Mouse (Mus musculus): ENCODE data around the gene Prop1. TPM values are rescaled to one million over a fixed set of nuclear protein-coding genes. Genes with fewer than 3 reads are reported as not detected.

The Prop1 gene
- polyA plus RNA-seq, 1 experiment from 2014 or later = not detected

- Histone ChIP-seq H3K27ac (replicated peaks) (no peak within 1 kb of the TSS), H3K27me3 (0 out of 2 replicates have a peak, but pooled peaks cover 3% of the 10 kb centered on the region), H3K4me3 (replicated peaks) (peak within 1 kb of the TSS; percentile 77), H3K36me3 (no peaks in the 10 kb centered on the region), H3K4me2 (replicated peaks) (peak within 1 kb of the TSS; percentile 90), H3K9me3 (replicated peaks) (no peaks in the 10 kb centered on the region), H3K4me1 (peaks cover 9% of the 10 kb centered on the region; the same call in 1 of the 2 replicates), H3K9ac (peak within 1 kb of the TSS; percentile 59)
- WGBS = 0% methylated on average over 18 of the region's 18 CpGs
- ATAC-seq (ENCODE audit: insufficient number of reproducible peaks, low FRiP score, low TSS enrichment, low read depth) = peak; percentile 92
These were observed 22.1 kb downstream of the Prop1 start, which contains the start of gene Zfp354b for GRCm38 (mm10) chr11:50931451-50931866. Zfp354b (minus strand) TSS chr11:50931633.

- H3K27me3 ChIP-seq = 0 out of 2 replicates have a peak, but pooled peaks cover 3% of the 10 kb centered on the region
- no peaks in the 10 kb centered on the region for H3K9me3 ChIP-seq (replicated peaks)
- H3K27ac ChIP-seq (replicated peaks) = no peak overlapping the region
- peak; percentile 66 for ATAC-seq (ENCODE audit: insufficient number of reproducible peaks, low FRiP score, low TSS enrichment, low read depth)
- 4% methylated on average over 16 of the region's 16 CpGs for WGBS
- peak overlapping the region; percentile 77 for H3K4me3 ChIP-seq (replicated peaks)
- H3K9ac ChIP-seq = peak overlapping the region; percentile 59
- H3K4me2 ChIP-seq (replicated peaks) = peak overlapping the region; percentile 90
- no peaks in the 10 kb centered on the region for H3K36me3 ChIP-seq
- H3K4me1 ChIP-seq = peaks cover 9% of the 10 kb centered on the region; the same call in 1 of the 2 replicates
These were observed 22.5 kb downstream of the Prop1 start for GRCm38 (mm10) chr11:50931021-50931420.

GRCm38 (mm10) chr11:50930469-50931014, 23.0 kb downstream of the Prop1 start:
- Histone ChIP-seq H3K4me3 (replicated peaks) (peak overlapping the region; percentile 77), H3K27ac (replicated peaks) (no peak overlapping the region), H3K9ac (peak overlapping the region; percentile 59), H3K4me2 (replicated peaks) (peak overlapping the region; percentile 90), H3K9me3 (replicated peaks) (no peaks in the 10 kb centered on the region), H3K4me1 (peaks cover 9% of the 10 kb centered on the region; the same call in 1 of the 2 replicates), H3K36me3 (no peaks in the 10 kb centered on the region), H3K27me3 (0 out of 2 replicates have a peak, but pooled peaks cover 3% of the 10 kb centered on the region)
- WGBS = 26% methylated on average over 14 of the region's 14 CpGs
- no peak for ATAC-seq (ENCODE audit: insufficient number of reproducible peaks, low FRiP score, low TSS enrichment, low read depth)

GRCm38 (mm10) chr11:50915671-50916320, 37.8 kb downstream of the Prop1 start, which contains the start of gene Zfp2:
Zfp2 (minus strand) TSS chr11:50916165.
- H3K4me2 ChIP-seq (replicated peaks) = peak within 1 kb of the TSS; percentile 52
- H3K27me3 ChIP-seq = no peaks in the 10 kb centered on the region
- peak within 1 kb of the TSS; percentile 73 for H3K9ac ChIP-seq
- peak; percentile 96 for ATAC-seq (ENCODE audit: insufficient number of reproducible peaks, low FRiP score, low TSS enrichment, low read depth)
- WGBS = 0% methylated on average over 47 of the region's 47 CpGs
- H3K27ac ChIP-seq (replicated peaks) = peak within 1 kb of the TSS; percentile 30; the same call in 1 of the 2 replicates
- no peaks in the 10 kb centered on the region for H3K9me3 ChIP-seq (replicated peaks)
- H3K36me3 ChIP-seq = peaks cover 22% of the 10 kb centered on the region
- peak within 1 kb of the TSS; percentile 89 for H3K4me3 ChIP-seq (replicated peaks)
- H3K4me1 ChIP-seq = no peaks in the 10 kb centered on the region

- WGBS = 94% methylated on average over 3 of the region's 3 CpGs
- Histone ChIP-seq H3K27me3 (no peaks in the 10 kb centered on the region), H3K4me2 (replicated peaks) (no peak overlapping the region), H3K9me3 (replicated peaks) (no peaks in the 10 kb centered on the region), H3K36me3 (peaks cover 36% of the 10 kb centered on the region), H3K9ac (no peak overlapping the region), H3K27ac (replicated peaks) (no peak overlapping the region), H3K4me1 (no peaks in the 10 kb centered on the region), H3K4me3 (replicated peaks) (no peak overlapping the region)
- ATAC-seq (ENCODE audit: insufficient number of reproducible peaks, low FRiP score, low TSS enrichment, low read depth) = no peak
These were observed 39.1 kb downstream of the Prop1 start for GRCm38 (mm10) chr11:50914461-50914860.

- H3K27ac ChIP-seq (replicated peaks) = no peak overlapping the region
- ATAC-seq (ENCODE audit: insufficient number of reproducible peaks, low FRiP score, low TSS enrichment, low read depth) = no peak
- 90% methylated on average over 1 of the region's 1 CpGs for WGBS
- H3K36me3 ChIP-seq = peaks cover 47% of the 10 kb centered on the region
- no peak overlapping the region for H3K4me3 ChIP-seq (replicated peaks)
- H3K4me1 ChIP-seq = no peaks in the 10 kb centered on the region
- no peaks in the 10 kb centered on the region for H3K27me3 ChIP-seq
- H3K4me2 ChIP-seq (replicated peaks) = no peak overlapping the region
- no peaks in the 10 kb centered on the region for H3K9me3 ChIP-seq (replicated peaks)
- H3K9ac ChIP-seq = no peak overlapping the region
These were observed 40.3 kb downstream of the Prop1 start for GRCm38 (mm10) chr11:50913301-50913700.

- H3K27ac ChIP-seq (replicated peaks) = no peak overlapping the region
- 90% methylated on average over 5 of the region's 5 CpGs for WGBS
- ATAC-seq (ENCODE audit: insufficient number of reproducible peaks, low FRiP score, low TSS enrichment, low read depth) = no peak
- no peaks in the 10 kb centered on the region for H3K27me3 ChIP-seq
- peaks cover 32% of the 10 kb centered on the region for H3K9me3 ChIP-seq (replicated peaks)
- H3K9ac ChIP-seq = no peak overlapping the region
- peaks cover 93% of the 10 kb centered on the region for H3K36me3 ChIP-seq
- no peak overlapping the region for H3K4me2 ChIP-seq (replicated peaks)
- no peak overlapping the region for H3K4me3 ChIP-seq (replicated peaks)
- no peaks in the 10 kb centered on the region for H3K4me1 ChIP-seq
These were observed 45.4 kb downstream of the Prop1 start for GRCm38 (mm10) chr11:50908136-50908535.

Other genes with a start within 250 kb of the Prop1 start
- 34.2 and 35.1 TPM in 2 replicates for gene Zfp354c, start 126.0 kb downstream of the Prop1 start, polyA plus RNA-seq (2015; fragmentation: Nextera tagmentation; extraction: Ambion mirVana)
- 0.81 and 0.95 TPM in 2 replicates for gene Zfp879, start 112.2 kb downstream of the Prop1 start, polyA plus RNA-seq (2015; fragmentation: Nextera tagmentation; extraction: Ambion mirVana)
- 0.33 and 0.39 TPM in 2 replicates for gene Grm6, start 103.1 kb downstream of the Prop1 start, polyA plus RNA-seq (2015; fragmentation: Nextera tagmentation; extraction: Ambion mirVana)
- gene Zfp454, start 66.1 kb downstream of the Prop1 start, polyA plus RNA-seq (2015; fragmentation: Nextera tagmentation; extraction: Ambion mirVana) = 7.0 and 7.6 TPM in 2 replicates
- 9.3 and 10.3 TPM in 2 replicates for gene Zfp2, start 37.6 kb downstream of the Prop1 start, polyA plus RNA-seq (2015; fragmentation: Nextera tagmentation; extraction: Ambion mirVana)
- 2.5 and 2.7 TPM in 2 replicates for gene Zfp354b, start 22.1 kb downstream of the Prop1 start, polyA plus RNA-seq (2015; fragmentation: Nextera tagmentation; extraction: Ambion mirVana)
- not detected in 2 replicates for gene 4933414I15Rik, start 10.0 kb downstream of the Prop1 start, polyA plus RNA-seq (2015; fragmentation: Nextera tagmentation; extraction: Ambion mirVana)
- gene Olfr1378, start 12.8 kb upstream of the Prop1 start, polyA plus RNA-seq (2015; fragmentation: Nextera tagmentation; extraction: Ambion mirVana) = not detected in 2 replicates
- 0.13 and 0.20 TPM in 2 replicates for gene Olfr1377, start 28.2 kb upstream of the Prop1 start, polyA plus RNA-seq (2015; fragmentation: Nextera tagmentation; extraction: Ambion mirVana)
- gene Olfr51, start 49.8 kb upstream of the Prop1 start, polyA plus RNA-seq (2015; fragmentation: Nextera tagmentation; extraction: Ambion mirVana) = not detected in 2 replicates
- 0.04 and 0.13 TPM in 2 replicates for gene Olfr54, start 60.5 kb upstream of the Prop1 start, polyA plus RNA-seq (2015; fragmentation: Nextera tagmentation; extraction: Ambion mirVana)
- gene Olfr1375, start 94.3 kb upstream of the Prop1 start, polyA plus RNA-seq (2015; fragmentation: Nextera tagmentation; extraction: Ambion mirVana) = not detected in 2 replicates
- 10.1 and 10.6 TPM in 2 replicates for gene Zfp354a, start 105.5 kb upstream of the Prop1 start, polyA plus RNA-seq (2015; fragmentation: Nextera tagmentation; extraction: Ambion mirVana)